Mouse (Mus musculus) neural tube, embryonic 14.5 days (tissue): ENCODE results near the gene Adamts13. TPM values are rescaled to one million over a fixed set of nuclear protein-coding genes. Genes with fewer than 3 reads are reported as not detected.

Experiments used
- ATAC-seq: fragments of 200-750 bp; cut with Nextera tagmentation; 2 replicates; pipeline ENCODE4 v1.8.0; 2017; ENCODE audit warnings: low read depth, mild to moderate bottlenecking, moderate TSS enrichment, moderate library complexity
- H3K27ac ChIP-seq: fragments of 300-500 bp; sonication (generic); 2 replicates; pipeline ENCODE4 v1.5.1; 2014; ENCODE audit warnings: low read depth, mild to moderate bottlenecking, control low read depth, low read length, moderate library complexity, mixed read lengths
- H3K27me3 ChIP-seq: fragments of 300-500 bp; sonication (generic); 2 replicates; pipeline ENCODE4 v1.6.1; 2014; ENCODE audit warnings: low read length; ENCODE audit not compliant: control insufficient read depth, insufficient read depth
- H3K36me3 ChIP-seq: fragments of 300-500 bp; sonication (generic); 2 replicates; pipeline ENCODE4 v1.6.1; 2014; ENCODE audit warnings: low read length, mixed read lengths; ENCODE audit not compliant: control insufficient read depth, insufficient read depth
- H3K4me1 ChIP-seq: fragments of 300-500 bp; sonication (generic); 2 replicates; pipeline ENCODE4 v1.6.1; 2014; ENCODE audit warnings: low read length; ENCODE audit not compliant: control insufficient read depth, insufficient read depth
- H3K4me2 ChIP-seq: fragments of 300-500 bp; sonication (generic); 2 replicates; pipeline ENCODE4 v1.6.1; 2014; ENCODE audit warnings: mild to moderate bottlenecking, low read depth, low read length, control low read depth
- H3K4me3 ChIP-seq: fragments of 300-500 bp; sonication (generic); 2 replicates; pipeline ENCODE4 v1.5.1; 2014; ENCODE audit warnings: low read depth, low read length, control low read depth, mixed read lengths
- H3K9ac ChIP-seq: fragments of 300-500 bp; sonication (generic); replicated peaks from 2 replicates; pipeline ENCODE4 v1.6.1; 2014; ENCODE audit warnings: low read depth, mild to moderate bottlenecking, control low read depth, low read length, mixed read lengths
- H3K9me3 ChIP-seq: fragments of 300-500 bp; sonication (generic); 2 replicates; pipeline ENCODE4 v1.6.1; 2016; ENCODE audit warnings: low read length; ENCODE audit not compliant: control insufficient read depth
- WGBS: fragments of 180-500 bp; shearing (Covaris S2); extraction: QIAGEN DNeasy Blood & Tissue Kit; methylation state at CpG from one replicate; pipeline ENCODE4 v1.1.7; 2014; 5-methylcytosine and 5-hydroxymethylcytosine counted together
- polyA plus RNA-seq: library from polyadenylated mRNA; unstranded; fragments of >200 nt; fragmentation: Nextera tagmentation; extraction: Ambion mirVana; gene quantifications from 2 replicates; pipeline ENCODE4 v1.2.1, GENCODE M21; 2014

Gene Adamts13
- polyA plus RNA-seq = not detected in 2 replicates

DNA sequence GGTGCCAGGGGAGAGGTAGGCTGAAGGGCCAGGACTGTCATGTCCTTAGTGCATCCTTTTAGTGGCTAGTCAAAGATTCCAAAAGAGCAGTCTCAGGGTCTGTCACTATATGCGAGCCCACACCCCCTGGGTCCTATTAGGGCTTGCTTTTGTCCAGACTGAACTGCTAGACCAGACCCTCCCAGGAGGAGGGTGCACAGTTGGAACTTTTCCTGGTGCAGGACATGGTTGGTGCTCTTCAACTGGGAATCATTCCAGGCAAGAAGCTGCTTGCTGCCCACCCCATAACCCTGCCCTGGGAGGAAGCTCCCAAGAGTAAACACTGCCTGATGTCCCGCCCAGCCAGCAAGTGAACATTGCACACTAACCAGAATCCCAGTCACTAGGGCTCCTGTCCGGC is at the start of gene Adamts13:
Gene Adamts13 (plus strand): TSS at position 301 of the 400 bp plus-strand sequence.
- Histone ChIP-seq H3K4me3 (no peak within 1 kb of the TSS), H3K9ac (no peak within 1 kb of the TSS), H3K4me2 (no peak within 1 kb of the TSS), H3K36me3 (no peaks in the 10 kb centered on the region), H3K27ac (no peak within 1 kb of the TSS), H3K4me1 (no peaks in the 10 kb centered on the region), H3K27me3 (no peaks in the 10 kb centered on the region), H3K9me3 (no peaks in the 10 kb centered on the region)
- 80% methylated on average over 3 of the region's 3 CpGs for WGBS
- no peak for ATAC-seq

DNA sequence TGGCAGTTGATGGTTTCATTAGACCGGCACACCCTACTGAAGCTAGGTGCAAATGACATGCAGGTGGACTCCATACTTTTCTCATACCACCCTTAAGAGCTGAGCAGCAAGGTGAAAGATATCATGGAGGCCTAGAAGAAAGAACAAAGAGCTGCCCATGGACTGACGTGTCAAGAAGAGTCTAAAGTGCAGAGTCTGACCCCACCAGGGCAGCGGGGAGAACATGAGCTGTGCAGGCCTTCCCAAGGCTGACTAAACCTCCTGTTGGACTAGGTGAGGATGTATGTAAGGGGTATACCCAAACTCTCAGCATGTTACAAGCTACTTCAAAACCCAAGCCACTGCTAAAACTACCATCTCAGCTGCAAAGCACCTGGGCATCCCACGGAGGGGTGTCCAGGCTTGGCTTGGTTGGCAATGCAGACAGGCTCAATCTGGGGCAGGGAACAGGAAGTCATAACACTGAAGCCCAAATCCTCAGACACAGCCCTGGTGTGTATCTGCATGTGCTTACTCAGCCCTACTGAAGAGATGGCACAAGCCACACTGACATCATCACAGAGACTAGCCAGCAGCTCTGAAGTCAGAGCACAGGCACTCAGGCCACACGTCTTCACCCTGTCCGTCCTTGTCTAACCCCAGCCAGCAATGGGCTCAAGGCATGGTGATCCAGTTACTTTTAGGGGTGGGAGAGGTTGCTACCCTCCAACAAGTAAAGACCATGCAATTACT is 45.3 kb upstream of the Adamts13 start:
- 92% methylated on average over 6 of the region's 6 CpGs for WGBS
- H3K27me3 ChIP-seq = no peaks in the 10 kb centered on the region

DNA sequence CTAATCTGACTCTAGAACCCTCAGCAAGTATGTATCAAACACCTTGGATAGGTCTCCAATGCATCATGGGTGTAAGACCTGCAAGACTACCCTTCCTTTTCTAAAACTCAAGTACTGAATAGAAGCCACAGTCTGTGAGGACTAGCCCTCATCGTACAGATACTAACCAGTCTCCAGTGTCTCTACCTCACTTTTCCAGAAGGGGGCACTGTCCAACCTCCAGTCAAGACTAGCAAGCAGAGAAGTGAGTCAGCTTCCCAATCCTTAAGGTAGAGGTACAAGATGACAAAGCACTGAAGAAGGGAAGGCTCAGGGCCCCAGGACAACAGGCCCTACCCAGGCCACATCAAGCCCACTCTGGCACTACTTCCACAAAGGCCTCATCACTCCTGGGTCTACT is 42.8 kb upstream of the Adamts13 start:
- Histone ChIP-seq H3K4me2 (no peak overlapping the region), H3K36me3 (peaks cover 14% of the 10 kb centered on the region), H3K9ac (no peak overlapping the region), H3K27me3 (no peaks in the 10 kb centered on the region), H3K4me3 (no peak overlapping the region), H3K9me3 (no peaks in the 10 kb centered on the region), H3K27ac (no peak overlapping the region), H3K4me1 (peaks cover 12% of the 10 kb centered on the region)
- ATAC-seq = no peak
- 56% methylated on average over 1 of the region's 1 CpGs for WGBS

More for the DNA sequence above, 45.3 kb upstream of the Adamts13 start:
- no peak overlapping the region for H3K9ac ChIP-seq
- no peak overlapping the region for H3K27ac ChIP-seq
- H3K36me3 ChIP-seq = peaks cover 35% of the 10 kb centered on the region
- no peak for ATAC-seq
- H3K4me2 ChIP-seq = no peak overlapping the region
- H3K4me1 ChIP-seq = peaks cover 12% of the 10 kb centered on the region
- no peaks in the 10 kb centered on the region for H3K9me3 ChIP-seq
- H3K4me3 ChIP-seq = no peak overlapping the region

DNA sequence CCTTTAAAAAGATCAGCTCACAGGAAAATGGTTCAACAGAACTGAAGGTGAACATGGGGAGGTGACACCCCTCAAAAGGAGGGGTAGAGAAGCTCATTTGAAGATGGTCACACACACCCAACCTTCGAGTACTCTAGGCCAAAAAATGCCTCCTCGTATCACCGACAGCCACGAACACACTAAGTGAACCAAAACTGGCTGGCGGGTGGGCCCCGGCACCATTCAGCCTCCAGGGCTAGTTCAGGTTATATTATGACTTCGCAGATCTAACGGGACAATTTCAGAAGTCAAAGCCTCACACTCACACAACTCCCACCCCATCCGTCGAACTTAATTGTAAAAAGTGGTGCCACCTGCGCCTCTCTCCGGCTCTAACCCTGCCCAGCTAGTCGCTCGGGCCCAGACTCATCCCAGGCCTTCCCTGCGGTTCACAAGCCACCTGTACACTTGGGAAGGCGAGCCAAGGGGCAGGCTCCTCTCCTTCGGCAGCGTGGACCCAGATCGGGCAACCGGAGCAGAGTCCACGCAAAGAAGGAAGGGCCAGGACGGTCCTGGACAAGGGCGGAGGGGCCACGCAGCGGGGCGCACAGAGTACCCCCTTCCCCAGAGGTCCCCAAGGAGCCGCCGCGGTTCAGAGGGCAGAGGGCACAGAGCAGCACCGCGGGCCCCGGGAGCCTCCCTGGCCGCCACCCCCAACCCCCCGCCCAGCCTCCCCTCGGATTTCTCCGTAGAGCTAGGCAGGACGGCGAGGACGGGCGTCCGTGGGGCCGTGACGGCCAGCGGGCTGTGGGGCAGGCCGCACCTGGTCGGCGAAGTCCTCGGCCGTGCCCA is 40.5 kb upstream of the Adamts13 start:
- 2% methylated on average over 45 of the region's 49 CpGs for WGBS
- Histone ChIP-seq H3K27me3 (no peaks in the 10 kb centered on the region), H3K27ac (peak overlapping the region; percentile 77), H3K9ac (peak overlapping the region; percentile 97), H3K36me3 (no peaks in the 10 kb centered on the region), H3K4me3 (peak overlapping the region; percentile 97), H3K9me3 (no peaks in the 10 kb centered on the region), H3K4me1 (peaks cover 12% of the 10 kb centered on the region), H3K4me2 (peak overlapping the region; percentile 89)
- no peak; the same call in 1 of the 2 replicates for ATAC-seq

DNA sequence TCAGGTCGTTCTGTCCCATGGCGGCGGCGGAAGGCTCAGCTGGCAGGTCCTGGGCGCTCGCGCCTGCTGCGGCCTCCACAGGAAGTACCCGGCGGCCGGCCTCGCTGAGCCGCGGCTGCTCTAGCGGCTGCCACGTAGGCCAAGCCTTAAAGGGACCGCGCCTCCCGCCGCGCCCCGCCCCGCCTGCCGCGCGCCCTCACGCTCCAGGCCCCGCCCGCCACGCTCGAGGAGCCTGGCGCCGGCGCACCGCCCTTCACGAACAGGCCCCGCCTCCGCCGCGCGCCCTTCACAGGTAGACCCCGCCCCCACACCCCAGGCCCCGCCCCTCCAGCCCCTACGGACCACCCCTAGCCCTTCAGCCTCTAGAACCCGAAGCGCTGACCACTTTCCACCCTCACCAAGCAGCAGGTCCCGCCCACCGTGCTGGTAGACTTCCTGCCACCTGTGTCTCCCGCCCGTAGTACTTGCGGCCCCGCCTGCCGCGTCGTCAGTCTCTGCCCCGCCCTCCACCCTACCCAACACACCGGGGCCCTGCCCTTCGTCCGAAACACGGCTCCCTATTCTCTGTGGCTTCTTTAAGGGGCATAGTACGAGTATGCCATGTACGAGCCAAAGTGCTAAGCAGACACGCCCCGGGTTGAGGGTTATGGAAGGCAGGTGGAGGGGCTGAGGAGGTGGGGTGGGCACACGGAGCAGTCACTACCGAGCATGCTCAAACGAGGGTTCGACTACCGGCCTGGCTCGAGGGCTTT is 39.7 kb upstream of the Adamts13 start, which contains the start of the genes Surf4 and Stkld1:
Gene Surf4 (minus strand): TSS at position 625 of the 752 bp plus-strand sequence.
Gene Stkld1 (plus strand): TSS at position 744 of the 752 bp plus-strand sequence.
- H3K9ac ChIP-seq = peak within 1 kb of the TSS; percentile 97
- no peaks in the 10 kb centered on the region for H3K36me3 ChIP-seq
- peak within 1 kb of the TSS; percentile 89 for H3K4me2 ChIP-seq
- H3K27me3 ChIP-seq = no peaks in the 10 kb centered on the region
- WGBS = under 1% methylated on average over 39 of the region's 70 CpGs
- H3K4me3 ChIP-seq = peak within 1 kb of the TSS; percentile 97
- no peaks in the 10 kb centered on the region for H3K9me3 ChIP-seq
- peak; percentile 95 for ATAC-seq
- peaks cover 12% of the 10 kb centered on the region for H3K4me1 ChIP-seq
- peak within 1 kb of the TSS; percentile 77 for H3K27ac ChIP-seq

DNA sequence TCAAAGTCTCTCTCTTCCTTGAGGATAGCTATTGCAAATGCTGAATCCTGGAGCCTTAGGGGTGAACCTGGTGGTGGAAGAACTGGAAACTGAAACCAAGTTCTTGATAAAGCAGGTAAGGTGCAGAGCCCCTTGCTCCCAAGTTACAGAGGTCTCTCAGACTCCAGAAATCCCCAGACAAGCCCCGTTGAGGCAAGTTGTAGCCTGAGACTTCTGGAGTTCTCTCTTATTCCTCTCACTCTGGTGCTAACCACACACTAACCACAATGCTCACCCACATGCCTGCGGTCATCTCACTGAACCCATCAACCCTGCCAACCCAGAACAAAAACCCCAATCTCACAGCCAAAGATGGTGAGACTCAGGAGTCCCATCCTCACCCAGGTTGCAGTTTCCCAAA is 37.9 kb upstream of the Adamts13 start:
- peaks cover 12% of the 10 kb centered on the region for H3K4me1 ChIP-seq

DNA sequence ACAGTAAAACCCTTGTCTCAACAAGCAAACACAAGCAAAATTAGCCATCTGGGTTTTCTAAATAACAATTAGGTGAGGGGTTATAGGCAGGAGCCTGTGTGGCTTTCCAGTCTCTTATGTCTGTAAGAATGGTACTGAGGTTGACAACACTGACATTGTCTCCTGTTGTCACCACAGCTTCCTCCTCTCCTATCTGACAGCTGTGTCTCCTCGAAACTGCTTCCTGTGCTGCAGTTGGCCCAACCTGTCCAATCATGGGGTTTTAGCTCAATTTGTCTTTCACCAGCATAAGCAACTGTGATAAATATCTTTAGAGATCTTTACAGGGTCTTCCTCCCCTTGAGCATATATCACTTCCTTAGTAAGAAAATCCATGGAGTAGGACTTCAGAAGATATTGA is 36.8 kb upstream of the Adamts13 start:
- Histone ChIP-seq H3K27me3 (no peaks in the 10 kb centered on the region), H3K4me3 (no peak overlapping the region), H3K4me1 (peaks cover 11% of the 10 kb centered on the region), H3K36me3 (no peaks in the 10 kb centered on the region), H3K9ac (no peak overlapping the region), H3K4me2 (no peak overlapping the region), H3K27ac (no peak overlapping the region), H3K9me3 (no peaks in the 10 kb centered on the region)
- ATAC-seq = no peak
- 72% methylated on average over 1 of the region's 1 CpGs for WGBS

More for the DNA sequence above, 37.9 kb upstream of the Adamts13 start:
- WGBS = 95% methylated on average over 2 of the region's 2 CpGs
- Histone ChIP-seq H3K36me3 (no peaks in the 10 kb centered on the region), H3K4me2 (no peak overlapping the region), H3K27ac (no peak overlapping the region), H3K4me3 (no peak overlapping the region), H3K9ac (no peak overlapping the region), H3K9me3 (no peaks in the 10 kb centered on the region), H3K27me3 (no peaks in the 10 kb centered on the region)
- ATAC-seq = no peak

DNA sequence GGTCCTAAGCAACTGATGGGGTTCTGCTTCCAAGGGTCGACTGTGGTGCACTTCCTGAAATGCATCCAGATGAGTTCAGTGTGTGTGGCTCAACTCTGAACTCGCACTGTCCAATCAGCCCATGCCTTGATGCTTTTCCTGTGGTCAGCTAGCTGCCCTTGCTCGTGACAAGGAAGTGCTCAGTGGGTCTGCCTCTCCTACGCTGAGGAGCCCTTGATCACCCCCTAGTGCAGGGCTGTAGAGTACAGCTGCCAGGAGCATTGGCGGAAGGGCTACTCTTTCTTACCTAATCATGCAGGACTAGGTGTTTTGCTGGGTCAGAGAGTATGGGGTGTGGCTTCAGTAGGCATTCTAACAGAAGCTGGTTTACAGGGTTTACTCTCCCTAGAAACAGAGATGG is 31.7 kb upstream of the Adamts13 start:
- WGBS = 52% methylated on average over 5 of the region's 5 CpGs
- no peak for ATAC-seq
- Histone ChIP-seq H3K27me3 (no peaks in the 10 kb centered on the region), H3K9me3 (no peaks in the 10 kb centered on the region), H3K27ac (no peak overlapping the region), H3K4me2 (no peak overlapping the region), H3K36me3 (no peaks in the 10 kb centered on the region), H3K9ac (no peak overlapping the region), H3K4me3 (no peak overlapping the region), H3K4me1 (no peaks in the 10 kb centered on the region)
